In genomic region chr10:30516771-30517170, GRCm38 (mm10) we compare ENCODE assay signal across 18 mouse cellular contexts.
A peak's percentile ranks its signal among the peaks of the same experiment; 100 is the strongest.
DNase-seq lines count a peak whose midpoint lies in the region; ATAC-seq lines count a peak whose summit lies in the region.
"Had no signal": no experiment of that assay in that cellular context is flagged by ENCODE, and none has a peak within 500 bp of the region (broad histone marks: within the 10 kb centered on the region; RNA-seq: fewer than 3 reads in every experiment).

No protein-coding gene starts in this region.

- H3K27ac ChIP-seq in heart, embryonic 12.5 days (ENCODE audit: poor library complexity, severe bottlenecking), result no peak overlapping the region
- no peak overlapping the region for H3K27ac ChIP-seq in kidney, embryonic 15.5 days
- H3K27ac ChIP-seq: embryonic facial prominence, embryonic 10.5 days; forebrain, embryonic 15.5 days; heart, embryonic 13.5 days; hindbrain, embryonic 15.5 days had no signal

- H3K36me3 ChIP-seq in heart, embryonic 12.5 days, result no peaks in the 10 kb centered on the region
- no peaks in the 10 kb centered on the region for H3K36me3 ChIP-seq in kidney, embryonic 15.5 days
- H3K36me3 ChIP-seq: embryonic facial prominence, embryonic 10.5 days; forebrain, embryonic 15.5 days; heart, embryonic 13.5 days; hindbrain, embryonic 15.5 days had no signal

- no peak overlapping the region for H3K4me3 ChIP-seq in heart, embryonic 12.5 days
- no peak overlapping the region for H3K4me3 ChIP-seq in kidney, embryonic 15.5 days (replicated peaks)
- H3K4me3 ChIP-seq: embryonic facial prominence, embryonic 10.5 days; forebrain, embryonic 15.5 days; heart, embryonic 13.5 days; hindbrain, embryonic 15.5 days had no signal

- WGBS in heart, embryonic 12.5 days, result 32% methylated on average over 3 of the region's 3 CpGs
- 31% methylated on average over 3 of the region's 3 CpGs for WGBS in kidney, embryonic 15.5 days

- DNase-seq in heart, adult 11 months, result peak; percentile 58
- DNase-seq in kidney, adult 8-10 months, result no peak
- DNase-seq in kidney, postnatal 10 days, result peak; percentile 51
- DNase-seq in kidney, postnatal 4 days, result peak; percentile 57 to 66
- no peak for DNase-seq in gastrocnemius, postnatal 25 days
- DNase-seq: adrenal gland, postnatal 14 days; cerebellum, adult 2 months; gastrocnemius, postnatal 10 days; heart, postnatal 36 days had no signal

- H3K4me1 ChIP-seq in heart, embryonic 12.5 days (replicated peaks), result peaks cover 24% of the 10 kb centered on the region
- peaks cover 2% of the 10 kb centered on the region; the same call in 1 of the 2 replicates for H3K4me1 ChIP-seq in kidney, embryonic 15.5 days
- H3K4me1 ChIP-seq: embryonic facial prominence, embryonic 10.5 days; forebrain, embryonic 15.5 days; hindbrain, embryonic 15.5 days had no signal

- H3K9me3 ChIP-seq in heart, embryonic 12.5 days (replicated peaks), result no peaks in the 10 kb centered on the region
- H3K9me3 ChIP-seq in kidney, embryonic 15.5 days (replicated peaks), result no peaks in the 10 kb centered on the region
- H3K9me3 ChIP-seq: embryonic facial prominence, embryonic 10.5 days; forebrain, embryonic 15.5 days; heart, embryonic 13.5 days; hindbrain, embryonic 15.5 days had no signal

- ATAC-seq in heart, embryonic 12.5 days (ENCODE audit: insufficient number of reproducible peaks, low FRiP score), result no peak
- peak; percentile 29; the same call in 1 of the 2 replicates for ATAC-seq in kidney, embryonic 15.5 days (replicated peaks; ENCODE audit: low FRiP score)
- ATAC-seq: activated CD4-positive, CD25-positive, alpha-beta regulatory T cell, adult 4 months; forebrain, embryonic 15.5 days; Patski had no signal

- H3K27me3 ChIP-seq in heart, embryonic 12.5 days (replicated peaks), result no peaks in the 10 kb centered on the region
- 0 out of 2 replicates have a peak, but pooled peaks cover 5% of the 10 kb centered on the region for H3K27me3 ChIP-seq in kidney, embryonic 15.5 days
- H3K27me3 ChIP-seq: CH12.LX; forebrain, embryonic 15.5 days; heart, embryonic 13.5 days; hindbrain, embryonic 15.5 days; Patski had no signal

- H3K4me2 ChIP-seq in heart, embryonic 12.5 days, result no peak overlapping the region
- H3K4me2 ChIP-seq in kidney, embryonic 15.5 days, result no peak overlapping the region
- H3K4me2 ChIP-seq: forebrain, embryonic 15.5 days; heart, embryonic 13.5 days; hindbrain, embryonic 15.5 days had no signal

- H3K9ac ChIP-seq in heart, embryonic 12.5 days, result no peak overlapping the region
- no peak overlapping the region for H3K9ac ChIP-seq in kidney, embryonic 15.5 days
- H3K9ac ChIP-seq: forebrain, embryonic 15.5 days; heart, embryonic 13.5 days; hindbrain, embryonic 15.5 days had no signal

Comparison
In these comparisons a context has a peak if more than half of its experiments do, and no peak if none do; other contexts are left out.
1. DNase-seq: peak in heart, adult 11 months (single experiment), kidney, postnatal 10 days (single experiment) and kidney, postnatal 4 days (2 of 2); none in kidney, adult 8-10 months (0 of 2) and gastrocnemius, postnatal 25 days (single experiment).